Mouse (Mus musculus): ENCODE results near the gene Pacsin1. TPM values are rescaled to one million over a fixed set of nuclear protein-coding genes. Genes with fewer than 3 reads are reported as not detected.

Gene Pacsin1
- polyA plus RNA-seq, 1 experiment from 2014 or later, result 0.54 TPM

DNA sequence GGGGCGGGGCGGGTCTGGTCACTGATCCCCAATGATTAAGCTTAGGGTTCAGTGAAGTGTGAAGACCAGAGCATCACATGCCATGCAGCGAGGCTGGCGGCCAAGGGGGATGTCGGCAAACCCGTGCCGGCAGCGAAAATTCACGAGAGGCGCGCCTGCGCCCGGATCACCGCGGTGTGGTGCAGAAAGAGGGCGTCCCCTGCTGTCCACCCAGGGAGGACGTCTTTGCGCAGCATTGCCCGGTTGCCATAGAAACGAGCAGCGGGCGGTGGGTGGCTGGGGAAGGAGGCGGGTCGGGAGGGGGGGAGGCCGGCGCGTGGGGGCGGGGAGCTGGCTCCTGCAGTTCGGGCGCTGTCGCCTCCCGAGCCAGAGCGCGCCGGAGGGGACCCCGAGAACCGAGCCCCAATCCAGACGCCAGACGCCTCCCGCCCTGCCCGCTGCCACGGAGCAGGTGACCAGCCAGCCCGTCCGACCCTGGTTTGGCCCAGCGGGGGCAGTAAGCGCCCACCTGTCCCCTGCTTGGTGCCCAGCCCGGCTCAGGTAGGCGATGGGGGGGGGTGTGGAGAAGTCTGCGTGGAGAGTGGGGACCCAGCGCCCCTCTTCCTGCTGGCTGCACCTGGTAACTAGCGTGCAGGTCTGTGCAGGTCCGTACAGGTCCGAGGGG lies 29.7 kb downstream of the Pacsin1 start:
- WGBS, result 1% methylated on average over 51 of the region's 53 CpGs
- Histone ChIP-seq H3K4me3 (peak overlapping the region; percentile 43), H3K36me3 (no peaks in the 10 kb centered on the region), H3K4me1 (replicated peaks) (peaks cover 17% of the 10 kb centered on the region), H3K27me3 (peaks cover 66% of the 10 kb centered on the region), H3K9ac (peak overlapping the region; percentile 19; the same call in 1 of the 2 replicates), H3K9me3 (replicated peaks) (no peaks in the 10 kb centered on the region), H3K4me2 (peak overlapping the region; percentile 75), H3K27ac (no peak overlapping the region)
- ATAC-seq (replicated peaks; ENCODE audit: insufficient number of reproducible peaks, insufficient read depth, low FRiP score, low read depth), result no peak

DNA sequence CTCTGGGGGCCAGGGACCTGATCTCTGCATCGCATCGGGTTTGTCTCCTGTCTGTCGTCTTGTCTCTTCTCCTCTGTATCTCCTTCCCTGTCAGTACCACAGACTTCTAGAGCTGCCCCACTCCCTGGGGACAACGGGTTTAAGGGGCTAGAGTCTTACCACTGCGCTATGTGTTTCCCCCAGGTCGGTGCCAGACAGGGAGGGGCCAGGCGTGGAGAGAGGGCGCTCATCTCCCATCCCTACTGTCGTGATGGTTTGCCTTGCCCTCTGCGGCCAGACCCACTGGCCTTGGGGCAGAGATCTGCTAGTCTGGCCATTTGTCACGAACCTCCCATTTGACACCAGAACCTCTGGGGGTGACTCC lies 30.2 kb downstream of the Pacsin1 start:
- no peak overlapping the region; the same call in 1 of the 2 replicates for H3K9ac ChIP-seq
- 4% methylated on average over 11 of the region's 11 CpGs for WGBS
- ATAC-seq (replicated peaks; ENCODE audit: insufficient number of reproducible peaks, insufficient read depth, low FRiP score, low read depth), result no peak
- no peaks in the 10 kb centered on the region for H3K36me3 ChIP-seq
- H3K27ac ChIP-seq, result no peak overlapping the region
- peak overlapping the region; percentile 75 for H3K4me2 ChIP-seq
- peaks cover 17% of the 10 kb centered on the region for H3K4me1 ChIP-seq (replicated peaks)
- no peaks in the 10 kb centered on the region for H3K9me3 ChIP-seq (replicated peaks)
- H3K4me3 ChIP-seq, result peak overlapping the region; percentile 43
- peaks cover 66% of the 10 kb centered on the region for H3K27me3 ChIP-seq

DNA sequence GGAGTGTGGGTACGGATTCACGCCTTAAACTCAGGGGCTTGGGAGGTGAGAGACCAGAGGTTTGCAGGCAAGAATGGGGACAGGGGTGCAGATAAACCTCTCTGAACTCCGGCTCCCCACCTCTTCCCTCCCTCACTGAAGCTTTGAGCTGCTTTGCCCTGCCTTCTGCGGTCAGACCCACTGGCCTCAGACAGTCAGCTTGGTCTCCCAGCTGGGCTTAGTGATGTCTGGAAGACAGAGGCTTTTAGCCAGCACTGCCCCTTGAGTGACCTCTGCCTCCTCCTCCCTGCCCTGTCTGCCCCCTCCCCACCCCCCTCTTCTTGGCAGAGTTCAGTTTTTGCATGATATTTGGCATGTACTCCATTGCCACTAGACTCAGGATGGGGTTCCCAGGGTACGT lies 31.1 kb downstream of the Pacsin1 start:
- Histone ChIP-seq H3K4me3 (no peak overlapping the region), H3K9ac (no peak overlapping the region), H3K36me3 (no peaks in the 10 kb centered on the region), H3K9me3 (replicated peaks) (no peaks in the 10 kb centered on the region), H3K4me1 (replicated peaks) (peaks cover 17% of the 10 kb centered on the region), H3K4me2 (no peak overlapping the region), H3K27me3 (peaks cover 63% of the 10 kb centered on the region), H3K27ac (no peak overlapping the region)
- no peak for ATAC-seq (replicated peaks; ENCODE audit: insufficient number of reproducible peaks, insufficient read depth, low FRiP score, low read depth)
- 38% methylated on average over 5 of the region's 5 CpGs for WGBS

DNA sequence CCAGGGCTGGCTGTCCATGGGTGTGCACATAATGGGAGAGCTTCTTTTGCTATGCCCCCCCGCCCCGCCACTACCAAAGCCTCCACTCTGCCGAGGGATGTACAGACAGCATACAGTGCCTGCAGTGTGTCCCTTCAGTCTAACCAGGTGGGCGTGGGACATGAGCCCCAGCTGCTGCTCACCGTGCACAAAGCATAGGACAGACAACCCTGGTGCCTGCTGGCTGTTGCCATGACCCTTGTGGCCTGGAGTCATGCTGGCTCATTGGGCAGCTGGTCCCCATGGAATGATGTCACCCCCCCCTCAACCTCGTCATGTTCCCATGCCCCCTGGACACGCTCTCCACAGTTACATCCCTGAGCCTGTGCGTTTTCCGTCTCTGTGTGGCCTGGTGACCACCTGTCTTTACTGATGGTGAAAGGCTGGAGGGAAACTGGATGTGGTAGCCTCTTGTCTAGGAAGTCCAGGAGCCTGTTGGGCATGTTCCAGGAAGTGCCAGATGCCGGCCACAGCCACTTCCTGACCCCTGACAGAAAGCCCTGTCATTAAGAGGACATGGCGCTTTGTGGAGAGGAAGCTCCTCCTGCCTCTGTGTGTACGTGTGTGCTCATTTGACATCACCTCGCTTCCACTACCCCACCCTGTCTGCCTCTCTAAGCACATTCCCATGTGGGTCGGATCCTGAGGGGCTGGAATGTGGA lies 35.8 kb downstream of the Pacsin1 start:
- Histone ChIP-seq H3K4me2 (no peak overlapping the region), H3K9me3 (replicated peaks) (no peaks in the 10 kb centered on the region), H3K9ac (no peak overlapping the region), H3K27ac (no peak overlapping the region), H3K4me3 (no peak overlapping the region), H3K36me3 (no peaks in the 10 kb centered on the region), H3K4me1 (replicated peaks) (0 out of 2 replicates have a peak, but pooled peaks cover 4% of the 10 kb centered on the region), H3K27me3 (peaks cover 26% of the 10 kb centered on the region)
- ATAC-seq (replicated peaks; ENCODE audit: insufficient number of reproducible peaks, insufficient read depth, low FRiP score, low read depth), result no peak
- WGBS, result 67% methylated on average over 14 of the region's 14 CpGs

DNA sequence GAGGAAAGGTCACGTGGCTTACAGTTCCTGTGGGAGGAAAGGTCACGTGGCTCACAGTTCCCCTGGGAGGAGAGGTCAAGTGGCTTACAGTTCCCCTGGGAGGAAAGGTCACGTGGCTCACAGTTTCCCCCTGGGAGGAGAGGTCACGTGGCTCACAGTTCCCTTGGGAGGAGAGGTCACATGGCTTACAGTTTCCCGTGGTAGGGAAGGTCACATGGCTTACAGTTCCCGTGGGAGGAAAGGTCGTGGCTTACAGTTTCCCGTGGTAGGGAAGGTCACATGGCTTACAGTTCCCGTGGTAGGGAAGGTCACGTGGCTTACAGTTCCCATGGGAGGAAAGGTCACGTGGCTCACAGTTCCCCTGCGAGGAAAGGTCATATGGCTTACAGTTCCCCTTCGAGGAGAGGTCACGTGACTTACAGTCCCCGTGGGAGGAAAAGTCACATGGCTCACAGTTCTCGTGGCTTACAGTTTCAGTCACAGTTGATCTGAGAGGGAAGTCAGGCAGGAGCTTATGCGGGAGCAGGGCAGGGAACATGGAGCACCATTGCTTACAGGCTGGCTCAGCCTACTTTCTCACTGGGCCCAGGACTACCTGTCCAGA lies 44.4 kb downstream of the Pacsin1 start:
- Histone ChIP-seq H3K27me3 (peaks cover 8% of the 10 kb centered on the region; the same call in 1 of the 2 replicates), H3K36me3 (no peaks in the 10 kb centered on the region), H3K9me3 (replicated peaks) (no peaks in the 10 kb centered on the region), H3K4me1 (replicated peaks) (peaks cover 5% of the 10 kb centered on the region; the same call in 1 of the 2 replicates), H3K27ac (no peak overlapping the region), H3K9ac (no peak overlapping the region), H3K4me3 (no peak overlapping the region), H3K4me2 (no peak overlapping the region)
- ATAC-seq (replicated peaks; ENCODE audit: insufficient number of reproducible peaks, insufficient read depth, low FRiP score, low read depth), result no peak
- WGBS, result 82% methylated on average over 17 of the region's 17 CpGs

DNA sequence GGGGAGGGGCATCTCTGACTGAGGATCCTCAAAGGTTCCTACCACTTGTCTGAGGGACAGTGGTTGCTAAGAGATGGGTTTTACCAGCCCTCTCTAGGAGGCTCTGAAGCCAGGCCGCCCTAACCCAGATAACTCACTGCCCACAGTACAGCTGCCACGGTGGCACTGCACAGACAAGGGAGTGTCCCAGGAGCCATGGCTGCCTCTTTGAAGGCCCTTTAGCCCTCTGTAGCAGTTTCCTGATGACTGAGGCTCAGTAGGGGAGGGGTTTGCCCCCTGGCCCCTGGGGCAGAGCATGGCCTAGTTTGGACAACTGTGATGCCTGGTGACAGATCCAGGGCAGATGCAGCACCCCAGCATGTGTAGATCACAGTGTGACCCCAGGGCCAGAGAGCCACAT lies 45.5 kb downstream of the Pacsin1 start:
- WGBS, result 75% methylated on average over 2 of the region's 2 CpGs
- ATAC-seq (replicated peaks; ENCODE audit: insufficient number of reproducible peaks, insufficient read depth, low FRiP score, low read depth), result no peak

DNA sequence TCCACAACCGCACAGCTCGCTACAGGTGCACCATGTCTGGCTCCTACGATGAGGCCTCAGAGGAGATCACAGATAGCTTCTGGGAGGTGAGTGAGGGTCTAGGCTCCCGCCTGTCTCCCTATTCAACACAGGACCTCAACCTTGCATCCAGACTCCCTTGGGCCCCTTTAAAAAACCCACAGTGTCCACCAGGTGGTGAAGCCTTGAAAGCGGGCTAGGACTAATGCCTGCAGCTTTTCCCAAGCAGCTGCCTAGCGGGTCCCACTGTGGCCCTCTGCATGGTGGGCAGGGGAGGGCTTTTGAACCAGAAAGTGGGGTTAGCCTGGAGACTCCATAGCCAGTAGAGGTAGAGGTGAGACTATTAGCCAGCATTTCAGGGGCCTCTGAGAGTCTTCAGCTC lies 46.5 kb downstream of the Pacsin1 start:
- H3K27me3 ChIP-seq, result peaks cover 29% of the 10 kb centered on the region
- H3K4me1 ChIP-seq (replicated peaks), result peaks cover 5% of the 10 kb centered on the region; the same call in 1 of the 2 replicates
- ATAC-seq (replicated peaks; ENCODE audit: insufficient number of reproducible peaks, insufficient read depth, low FRiP score, low read depth), result no peak
- no peak overlapping the region for H3K4me3 ChIP-seq
- H3K4me2 ChIP-seq, result no peak overlapping the region
- no peak overlapping the region for H3K9ac ChIP-seq
- WGBS, result 76% methylated on average over 6 of the region's 6 CpGs
- no peaks in the 10 kb centered on the region for H3K36me3 ChIP-seq
- no peak overlapping the region for H3K27ac ChIP-seq
- no peaks in the 10 kb centered on the region for H3K9me3 ChIP-seq (replicated peaks)

More for the DNA sequence above, 45.5 kb downstream of the Pacsin1 start:
- no peaks in the 10 kb centered on the region for H3K9me3 ChIP-seq (replicated peaks)
- H3K4me2 ChIP-seq, result no peak overlapping the region
- H3K27ac ChIP-seq, result no peak overlapping the region
- no peak overlapping the region for H3K4me3 ChIP-seq
- H3K9ac ChIP-seq, result no peak overlapping the region
- peaks cover 18% of the 10 kb centered on the region; the same call in 1 of the 2 replicates for H3K27me3 ChIP-seq
- no peaks in the 10 kb centered on the region for H3K36me3 ChIP-seq
- peaks cover 5% of the 10 kb centered on the region; the same call in 1 of the 2 replicates for H3K4me1 ChIP-seq (replicated peaks)

DNA sequence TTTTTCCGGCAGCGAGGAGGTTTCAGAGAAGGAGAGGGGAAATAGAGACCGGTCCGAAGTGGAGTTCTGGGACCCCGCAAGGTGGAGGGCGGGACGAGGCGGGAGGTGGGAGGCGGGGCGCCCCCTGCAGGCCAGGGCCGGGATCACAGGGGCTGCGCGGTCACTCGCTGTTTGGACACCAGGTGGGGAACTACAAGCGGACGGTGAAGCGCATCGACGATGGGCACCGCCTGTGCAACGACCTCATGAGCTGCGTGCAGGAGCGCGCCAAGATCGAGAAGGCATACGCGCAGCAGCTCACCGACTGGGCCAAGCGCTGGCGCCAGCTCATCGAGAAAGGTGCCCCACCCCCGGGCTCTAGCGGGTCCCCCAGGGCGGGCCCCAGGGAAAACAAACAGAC lies 47.2 kb downstream of the Pacsin1 start:
- H3K36me3 ChIP-seq, result no peaks in the 10 kb centered on the region
- ATAC-seq (replicated peaks; ENCODE audit: insufficient number of reproducible peaks, insufficient read depth, low FRiP score, low read depth), result no peak
- no peaks in the 10 kb centered on the region for H3K9me3 ChIP-seq (replicated peaks)
- peak overlapping the region; percentile 58 for H3K4me2 ChIP-seq
- 3% methylated on average over 34 of the region's 34 CpGs for WGBS
- H3K9ac ChIP-seq, result no peak overlapping the region
- H3K4me3 ChIP-seq, result peak overlapping the region; percentile 34
- peaks cover 6% of the 10 kb centered on the region; the same call in 1 of the 2 replicates for H3K4me1 ChIP-seq (replicated peaks)
- peaks cover 35% of the 10 kb centered on the region for H3K27me3 ChIP-seq
- no peak overlapping the region for H3K27ac ChIP-seq

DNA sequence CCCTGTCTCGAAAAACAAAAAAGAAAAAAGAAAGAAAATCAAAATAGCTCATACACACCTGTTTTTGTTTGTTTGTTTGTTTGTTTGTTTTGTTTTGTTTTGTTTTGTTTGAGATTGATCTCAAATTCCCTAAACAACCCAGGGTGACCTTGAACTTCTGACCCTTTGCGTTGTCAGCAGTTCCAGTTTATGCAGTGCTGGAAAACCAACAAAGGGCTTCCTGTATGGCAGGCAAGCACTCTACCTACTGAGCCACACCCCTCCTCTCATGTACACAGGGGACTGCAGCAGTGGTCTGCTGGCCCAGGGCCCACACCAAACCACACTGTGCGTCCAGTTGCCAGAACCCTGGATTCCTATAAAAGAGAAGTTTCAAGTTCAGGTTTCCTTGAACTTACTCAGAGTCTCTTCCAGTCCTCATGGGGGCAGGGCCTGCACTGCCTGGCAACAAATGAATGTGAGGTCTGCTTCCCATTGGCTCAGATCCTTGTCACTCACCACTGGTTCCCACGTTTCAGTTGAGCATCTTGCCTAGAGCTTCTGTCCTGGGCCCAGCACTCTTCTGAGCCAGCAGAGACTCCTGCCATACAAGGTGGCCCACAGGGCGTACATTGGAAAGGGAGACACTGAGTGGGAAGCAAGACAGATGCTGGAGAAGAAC lies 48.8 kb downstream of the Pacsin1 start:
- no peak overlapping the region for H3K27ac ChIP-seq
- H3K36me3 ChIP-seq, result no peaks in the 10 kb centered on the region
- H3K9me3 ChIP-seq (replicated peaks), result no peaks in the 10 kb centered on the region
- peaks cover 15% of the 10 kb centered on the region for H3K4me1 ChIP-seq (replicated peaks)
- H3K9ac ChIP-seq, result no peak overlapping the region
- no peak overlapping the region for H3K4me2 ChIP-seq
- peaks cover 39% of the 10 kb centered on the region for H3K27me3 ChIP-seq
- H3K4me3 ChIP-seq, result no peak overlapping the region
- 62% methylated on average over 5 of the region's 5 CpGs for WGBS
- no peak for ATAC-seq (replicated peaks; ENCODE audit: insufficient number of reproducible peaks, insufficient read depth, low FRiP score, low read depth)

DNA sequence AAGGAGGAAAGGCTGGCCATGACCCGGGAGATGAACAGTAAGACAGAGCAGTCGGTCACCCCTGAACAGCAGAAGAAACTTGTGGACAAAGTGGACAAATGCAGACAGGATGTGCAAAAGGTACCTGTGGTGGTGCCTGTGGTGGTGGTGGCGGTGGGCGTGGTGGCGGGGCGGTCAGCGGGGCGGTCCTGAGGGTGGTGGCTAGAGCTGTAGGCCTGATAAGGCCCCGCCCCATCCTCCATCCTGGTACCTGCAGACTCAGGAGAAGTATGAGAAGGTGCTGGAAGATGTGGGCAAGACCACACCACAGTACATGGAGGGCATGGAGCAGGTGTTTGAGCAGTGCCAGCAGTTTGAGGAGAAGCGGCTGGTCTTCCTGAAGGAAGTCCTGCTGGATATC lies 50.4 kb downstream of the Pacsin1 start:
- peaks cover 15% of the 10 kb centered on the region for H3K4me1 ChIP-seq (replicated peaks)
- no peaks in the 10 kb centered on the region for H3K36me3 ChIP-seq
- 31% methylated on average over 10 of the region's 10 CpGs for WGBS
- no peak overlapping the region for H3K4me2 ChIP-seq
- H3K4me3 ChIP-seq, result no peak overlapping the region
- H3K27ac ChIP-seq, result no peak overlapping the region
- H3K9ac ChIP-seq, result no peak overlapping the region
- ATAC-seq (replicated peaks; ENCODE audit: insufficient number of reproducible peaks, insufficient read depth, low FRiP score, low read depth), result no peak
- peaks cover 46% of the 10 kb centered on the region for H3K27me3 ChIP-seq
- no peaks in the 10 kb centered on the region for H3K9me3 ChIP-seq (replicated peaks)

DNA sequence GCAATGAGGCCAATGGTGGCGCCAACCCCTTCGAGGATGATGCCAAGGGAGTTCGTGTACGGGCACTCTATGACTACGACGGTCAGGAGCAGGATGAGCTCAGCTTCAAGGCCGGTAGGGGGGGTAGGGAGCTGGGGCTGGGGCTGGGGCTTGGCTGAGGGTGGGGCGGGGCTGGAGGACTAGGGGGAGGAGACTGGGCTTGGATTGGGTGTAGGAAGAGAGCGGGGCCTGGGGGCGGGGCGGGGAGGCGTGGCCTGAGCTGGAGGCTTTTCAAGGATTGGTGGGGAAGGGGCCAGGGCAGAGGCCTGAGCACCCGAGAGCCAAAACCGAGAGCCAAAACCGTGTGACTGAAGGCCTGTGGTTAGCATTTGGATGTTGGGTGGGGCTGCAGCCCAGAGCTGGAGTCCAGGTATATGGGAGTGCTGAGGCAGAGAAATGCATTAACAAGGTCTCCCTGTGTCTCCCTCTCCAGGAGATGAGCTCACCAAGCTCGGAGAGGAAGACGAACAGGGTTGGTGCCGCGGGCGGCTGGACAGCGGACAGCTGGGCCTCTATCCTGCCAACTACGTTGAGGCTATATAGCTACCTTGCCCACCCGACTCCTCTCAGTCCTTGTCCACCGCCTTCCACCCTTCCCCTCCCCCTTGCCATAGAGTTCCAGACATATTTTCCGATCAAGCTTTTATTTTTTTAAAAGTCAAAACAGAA lies 52.8 kb downstream of the Pacsin1 start:
- Histone ChIP-seq H3K4me1 (replicated peaks) (peaks cover 10% of the 10 kb centered on the region), H3K4me2 (peak overlapping the region; percentile 61), H3K27ac (no peak overlapping the region), H3K9me3 (replicated peaks) (no peaks in the 10 kb centered on the region), H3K27me3 (peaks cover 44% of the 10 kb centered on the region), H3K36me3 (no peaks in the 10 kb centered on the region), H3K4me3 (peak overlapping the region; percentile 36), H3K9ac (no peak overlapping the region)
- WGBS, result 3% methylated on average over 25 of the region's 25 CpGs
- ATAC-seq (replicated peaks; ENCODE audit: insufficient number of reproducible peaks, insufficient read depth, low FRiP score, low read depth), result peak; percentile 87

Measured in heart, embryonic 15.5 days (tissue).